Mouse (Mus musculus): Measurements from ENCODE around the gene Aars. TPM values are rescaled to one million over a fixed set of nuclear protein-coding genes. Genes with fewer than 3 reads are reported as not detected.

Aars gene
- total RNA-seq (2014; rRNA removed; ENCODE audit: low replicate concordance) (35.1 and 38.9 TPM in 2 replicates), polyA plus RNA-seq (2015; fragmentation: Nextera tagmentation; extraction: Ambion mirVana) (22.3 and 25.6 TPM in 2 replicates)

DNA sequence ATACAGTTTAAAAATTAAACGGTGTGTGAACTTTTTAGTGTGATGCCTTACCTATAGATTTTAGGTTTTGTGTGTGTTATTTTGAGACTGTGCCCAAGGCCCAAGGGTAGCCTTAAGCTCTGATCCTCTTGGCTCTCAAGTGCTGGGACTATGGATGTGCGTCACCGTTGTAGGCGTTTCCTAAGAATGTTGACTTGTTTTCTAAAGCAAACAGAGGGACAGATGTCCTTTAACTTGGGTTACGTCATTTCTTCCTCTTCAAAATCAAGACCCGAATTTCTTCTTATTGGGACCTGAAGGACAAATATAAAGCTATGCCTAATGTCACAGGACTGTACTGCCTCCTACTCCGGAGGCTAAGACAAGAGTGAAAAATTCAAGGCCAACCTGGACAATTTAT is at the start of gene Aars:
Aars (plus strand) TSS at position 229 of the 400 bp plus-strand sequence.
- TF ChIP-seq EP300 (IDR thresholded peaks at IDR 0.05; ENCODE audit: low read depth): no peak
- no peak for TF ChIP-seq CTCF (IDR thresholded peaks at IDR 0.05; ENCODE audit: low read depth)
- no peaks in the 10 kb centered on the region for H3K9me3 ChIP-seq (replicated peaks; ENCODE audit: control insufficient read depth, low read length)
- peak within 1 kb of the TSS; percentile 97 for H3K4me3 ChIP-seq (ENCODE audit: low read depth, low read length)
- H3K4me1 ChIP-seq (ENCODE audit: control insufficient read depth, insufficient read depth): peaks cover 8% of the 10 kb centered on the region
- WGBS: 92% methylated on average over 7 of the region's 7 CpGs
- H3K27me3 ChIP-seq (ENCODE audit: control insufficient read depth, insufficient read depth, low read length): 0 out of 2 replicates have a peak, but pooled peaks cover 6% of the 10 kb centered on the region
- peak within 1 kb of the TSS; percentile 82 for H3K9ac ChIP-seq (replicated peaks; ENCODE audit: low read depth, low read length)
- H3K4me2 ChIP-seq (ENCODE audit: low read depth, low read length): peak within 1 kb of the TSS; percentile 73
- ATAC-seq (ENCODE audit: insufficient read depth, low read depth) (no peak), DNase-seq (ENCODE audit: low spot score) (no peak)
- peaks cover 10% of the 10 kb centered on the region for H3K36me3 ChIP-seq (replicated peaks; ENCODE audit: control insufficient read depth, insufficient read depth, low read length)
- H3K27ac ChIP-seq (ENCODE audit: low read depth): peak within 1 kb of the TSS; percentile 83

- no peak overlapping the region for H3K27ac ChIP-seq (ENCODE audit: low read depth)
- no peaks in the 10 kb centered on the region for H3K27me3 ChIP-seq (ENCODE audit: control insufficient read depth, insufficient read depth, low read length)
- no peaks in the 10 kb centered on the region for H3K9me3 ChIP-seq (replicated peaks; ENCODE audit: control insufficient read depth, low read length)
- WGBS: 80% methylated on average over 8 of the region's 8 CpGs
- H3K9ac ChIP-seq (replicated peaks; ENCODE audit: low read depth, low read length): no peak overlapping the region
- ATAC-seq (ENCODE audit: insufficient read depth, low read depth) (no peak), DNase-seq (ENCODE audit: low spot score) (no peak)
- no peak overlapping the region for H3K4me3 ChIP-seq (ENCODE audit: low read depth, low read length)
- TF ChIP-seq EP300 (IDR thresholded peaks at IDR 0.05; ENCODE audit: low read depth) (no peak), CTCF (IDR thresholded peaks at IDR 0.05; ENCODE audit: low read depth) (no peak)
- H3K4me1 ChIP-seq (ENCODE audit: control insufficient read depth, insufficient read depth): no peaks in the 10 kb centered on the region
- H3K4me2 ChIP-seq (ENCODE audit: low read depth, low read length): no peak overlapping the region
- peaks cover 90% of the 10 kb centered on the region for H3K36me3 ChIP-seq (replicated peaks; ENCODE audit: control insufficient read depth, insufficient read depth, low read length)
Observed at GRCm38 (mm10) chr8:110987805-110988744, 44.9 kb upstream of the Aars start.

DNA sequence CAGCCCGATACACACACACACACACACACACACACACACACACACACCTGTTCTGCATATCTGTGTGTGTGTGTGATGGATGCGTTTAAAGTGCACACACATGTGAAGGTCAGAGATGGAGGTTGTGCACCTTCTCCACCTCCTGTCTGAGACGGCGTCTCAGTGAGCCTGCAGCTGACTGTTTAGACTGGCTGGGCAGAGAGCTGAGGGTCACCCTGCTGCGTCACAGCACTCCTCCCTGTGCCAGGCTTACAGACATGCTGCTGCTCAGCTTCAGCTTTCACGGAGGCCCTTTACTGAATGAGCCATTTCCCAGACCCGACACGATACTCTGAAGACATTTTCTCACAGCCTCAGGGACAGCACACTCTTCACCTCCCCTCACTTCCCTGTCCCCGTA is 42.9 kb upstream of the Aars start:
- Histone ChIP-seq H3K27ac (ENCODE audit: low read depth) (no peak overlapping the region), H3K4me1 (ENCODE audit: control insufficient read depth, insufficient read depth) (no peaks in the 10 kb centered on the region), H3K4me2 (ENCODE audit: low read depth, low read length) (no peak overlapping the region), H3K36me3 (replicated peaks; ENCODE audit: control insufficient read depth, insufficient read depth, low read length) (peaks cover 74% of the 10 kb centered on the region), H3K9me3 (replicated peaks; ENCODE audit: control insufficient read depth, low read length) (no peaks in the 10 kb centered on the region), H3K27me3 (ENCODE audit: control insufficient read depth, insufficient read depth, low read length) (no peaks in the 10 kb centered on the region), H3K9ac (replicated peaks; ENCODE audit: low read depth, low read length) (no peak overlapping the region), H3K4me3 (ENCODE audit: low read depth, low read length) (no peak overlapping the region)
- TF ChIP-seq CTCF (IDR thresholded peaks at IDR 0.05; ENCODE audit: low read depth) (no peak), EP300 (IDR thresholded peaks at IDR 0.05; ENCODE audit: low read depth) (no peak)
- 87% methylated on average over 9 of the region's 9 CpGs for WGBS
- no peak for ATAC-seq (ENCODE audit: insufficient read depth, low read depth)
- DNase-seq (ENCODE audit: low spot score): no peak

DNA sequence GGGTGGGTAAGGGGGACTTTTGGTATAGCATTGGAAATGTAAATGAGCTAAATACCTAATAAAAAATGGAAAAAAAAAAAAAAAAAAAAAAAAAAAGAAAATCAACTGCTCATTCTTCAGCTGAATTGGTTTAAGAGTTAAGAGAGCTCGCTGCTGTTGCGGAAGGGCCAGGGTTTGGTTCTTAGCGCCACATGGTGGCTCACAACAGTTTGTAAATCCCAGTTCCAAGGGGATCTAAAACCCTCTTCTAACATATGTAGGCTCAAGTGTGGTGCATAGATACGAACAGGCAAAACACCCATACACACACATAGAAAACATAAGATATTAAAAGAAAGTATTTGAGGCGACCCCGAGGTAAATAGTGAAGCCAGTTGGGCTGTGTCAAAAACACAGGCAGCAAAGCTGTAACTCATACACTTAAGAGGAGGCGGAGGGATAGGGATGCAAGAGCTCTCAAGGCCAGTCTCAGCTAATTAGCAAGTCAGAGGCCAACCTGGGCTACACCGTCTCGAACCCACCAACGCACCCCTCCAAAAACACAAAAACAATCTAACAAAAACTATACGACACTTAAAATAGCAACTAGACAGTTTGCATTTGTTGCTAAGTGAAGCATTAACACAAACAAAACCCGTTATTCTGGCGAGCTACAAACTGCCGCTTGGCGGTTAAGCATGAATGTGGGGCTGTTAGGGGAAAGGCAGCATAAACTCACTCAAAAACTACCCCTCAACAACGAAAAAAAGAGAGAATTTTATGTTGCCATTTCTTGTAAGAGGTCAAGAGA is 36.1 kb upstream of the Aars start:
- Histone ChIP-seq H3K9ac (replicated peaks; ENCODE audit: low read depth, low read length) (peak overlapping the region; percentile 65), H3K36me3 (replicated peaks; ENCODE audit: control insufficient read depth, insufficient read depth, low read length) (peaks cover 14% of the 10 kb centered on the region), H3K27me3 (ENCODE audit: control insufficient read depth, insufficient read depth, low read length) (no peaks in the 10 kb centered on the region), H3K4me2 (ENCODE audit: low read depth, low read length) (peak overlapping the region; percentile 71), H3K4me3 (ENCODE audit: low read depth, low read length) (peak overlapping the region; percentile 73), H3K27ac (ENCODE audit: low read depth) (peak overlapping the region; percentile 77), H3K4me1 (ENCODE audit: control insufficient read depth, insufficient read depth) (peaks cover 6% of the 10 kb centered on the region), H3K9me3 (replicated peaks; ENCODE audit: control insufficient read depth, low read length) (no peaks in the 10 kb centered on the region)
- ATAC-seq (ENCODE audit: insufficient read depth, low read depth): no peak
- 34% methylated on average over 16 of the region's 16 CpGs for whole genome bisulfite sequencing
- no peak for DNase-seq (ENCODE audit: low spot score)
- TF ChIP-seq EP300 (IDR thresholded peaks at IDR 0.05; ENCODE audit: low read depth) (no peak), CTCF (IDR thresholded peaks at IDR 0.05; ENCODE audit: low read depth) (no peak)

Data from heart, postnatal 0 days (tissue).